Mouse (Mus musculus) testis, adult 2 months (tissue): ENCODE data around the gene Rassf5.

Experiments
- CTCF ChIP-seq: fragments of 200-500 bp; IDR thresholded peaks from 2 replicates; pipeline ENCODE4 v1.5.1; 2012; ENCODE audit warnings: low read depth, mild to moderate bottlenecking, inconsistent platforms, low read length, moderate library complexity; ENCODE audit not compliant: control insufficient read depth, insufficient read depth, insufficient replicate concordance
- POLR2A ChIP-seq: fragments of 200-500 bp; IDR thresholded peaks from 2 replicates; pipeline ENCODE4 v1.6.1; 2012; ENCODE audit warnings: low read depth, mild to moderate bottlenecking, inconsistent platforms, low read length, moderate library complexity; ENCODE audit not compliant: control insufficient read depth

GRCm38 (mm10) chr1:131293922-131294250, 48.8 kb upstream of the Rassf5 start:
- TF ChIP-seq CTCF (no peak), POLR2A (no peak)
